Comparison of ENCODE assay signal across 8 mouse cellular contexts in the genomic region with DNA sequence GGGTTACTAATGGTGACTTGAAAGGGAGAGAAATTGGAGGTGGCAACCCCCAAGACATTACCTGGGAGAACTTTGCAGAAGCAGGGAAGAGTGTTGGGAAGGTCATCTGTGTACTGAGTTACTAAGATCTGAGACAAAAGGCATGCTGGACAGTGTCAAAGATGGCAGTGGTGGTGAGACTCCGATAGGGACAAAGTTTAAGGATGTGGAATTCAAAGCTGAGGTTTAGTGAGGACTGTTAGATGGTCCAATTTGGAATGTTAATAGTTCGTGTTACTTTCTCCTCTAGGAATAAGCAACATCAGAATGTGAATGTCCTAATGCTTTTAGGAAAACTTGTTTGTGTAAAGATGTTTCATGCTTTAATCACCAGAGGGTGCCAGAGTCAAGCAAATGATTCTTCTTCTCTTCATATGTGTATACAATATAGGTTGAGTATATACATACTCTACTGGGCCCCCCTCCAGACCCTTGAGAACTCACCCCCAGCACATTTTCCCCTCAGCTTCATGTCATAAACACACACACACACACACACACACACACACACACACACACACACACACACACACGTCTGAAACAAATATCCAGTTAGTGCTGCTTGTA. TPM values are rescaled to one million over a fixed set of nuclear protein-coding genes. Genes with fewer than 3 reads are reported as not detected.
A peak's percentile ranks its signal among the peaks of the same experiment; 100 is the strongest.
DNase-seq lines count a peak whose midpoint lies in the region; ATAC-seq and TF ChIP-seq lines count a peak whose summit lies in the region.
"Not testable (repeated sequence)": the region's sequence is repeated elsewhere in the genome, so short reads cannot be mapped to it uniquely, and the experiment has no call there.

No protein-coding gene starts in this region.

- H3K9ac ChIP-seq in heart, embryonic 14.5 days (ENCODE audit: low read length); limb, embryonic 12.5 days (replicated peaks): not testable (repeated sequence)

- ATAC-seq in heart, embryonic 14.5 days (ENCODE audit: insufficient number of reproducible peaks, insufficient read depth, low FRiP score, low read depth) = peak; percentile 51
- ATAC-seq in limb, embryonic 12.5 days (ENCODE audit: insufficient number of reproducible peaks, insufficient read depth, low FRiP score, low TSS enrichment, low read depth) = peak; percentile 61; the same call in 1 of the 2 replicates

- H3K4me3 ChIP-seq in embryonic fibroblast, embryonic 13.5 days (ENCODE audit: insufficient read depth, low read length); heart, embryonic 14.5 days (ENCODE audit: control insufficient read depth in 1 of 2, insufficient read depth in 1 of 2, low read depth in 1 of 2, low read length in 2 of 2); limb, embryonic 12.5 days (replicated peaks): not testable (repeated sequence)

- not testable (repeated sequence) for H3K9me3 ChIP-seq in heart, embryonic 14.5 days (ENCODE audit: control insufficient read depth, low read length); limb, embryonic 12.5 days

- peak overlapping the region; percentile 71; the same call in 1 of the 2 replicates for H3K27ac ChIP-seq in embryonic fibroblast, embryonic 13.5 days (ENCODE audit: insufficient read depth, low read length)
- not testable (repeated sequence) for H3K27ac ChIP-seq in heart, embryonic 14.5 days (replicated peaks in 1 of 2; ENCODE audit: control insufficient read depth in 1 of 2, insufficient read depth in 1 of 2, low read depth in 2 of 2, low read length in 2 of 2); limb, embryonic 12.5 days

- 59% methylated on average over 3 of the region's 3 CpGs for WGBS in heart, embryonic 14.5 days
- WGBS in limb, embryonic 12.5 days = 66% methylated on average over 3 of the region's 3 CpGs

- H3K4me2 ChIP-seq in heart, embryonic 14.5 days (ENCODE audit: low read length); limb, embryonic 12.5 days: not testable (repeated sequence)

- TF ChIP-seq POLR2A in embryonic fibroblast, embryonic 13.5 days (IDR thresholded peaks at IDR 0.05; ENCODE audit: low read depth, low read length) = not testable (repeated sequence)

- H3K36me3 ChIP-seq in heart, embryonic 14.5 days (ENCODE audit: control insufficient read depth, insufficient read depth, low read length); limb, embryonic 12.5 days: not testable (repeated sequence)

- DNase-seq in B cell, adult 2 months = peak; percentile 26 to 39
- peak; percentile 25 for DNase-seq in c-Kit-positive CD71-negative TER-119-negative erythroid progenitor cells, embryonic 14.5 days (ENCODE audit: low read depth)
- DNase-seq in kidney, adult 18-20 months = peak; percentile 22
- peak; percentile 43 for DNase-seq in lung, postnatal 36 days
- peak; percentile 60 for DNase-seq in retina, embryonic 14.5 days (ENCODE audit: low spot score)

- H3K4me1 ChIP-seq in embryonic fibroblast, embryonic 13.5 days (ENCODE audit: control insufficient read depth, insufficient read depth, low read length); limb, embryonic 12.5 days (replicated peaks): not testable (repeated sequence)
- peaks cover 0 to 20% of the 10 kb centered on the region in 2 experiments; a peak in 2 of 4 replicates for H3K4me1 ChIP-seq in heart, embryonic 14.5 days (ENCODE audit: control insufficient read depth in 2 of 2, insufficient read depth in 2 of 2, low read length in 2 of 2)

- TF ChIP-seq CTCF in embryonic fibroblast, embryonic 13.5 days (IDR thresholded peaks at IDR 0.05; ENCODE audit: borderline replicate concordance, insufficient read depth, low read length) = not testable (repeated sequence)

- H3K27me3 ChIP-seq in heart, embryonic 14.5 days (ENCODE audit: control insufficient read depth, insufficient read depth, low read length); limb, embryonic 12.5 days: not testable (repeated sequence)

RNA-seq across cellular contexts. Expression of gene Abcg2, which starts 19.3 kb away (rescaled TPM):
- 60.0 and 87.5 TPM in 2 replicates for polyA plus RNA-seq in embryonic fibroblast, embryonic 13.5 days (2011; ENCODE audit: insufficient read length, low read depth, missing spikeins)
- polyA plus RNA-seq in heart, embryonic 14.5 days (2014; fragmentation: Nextera tagmentation; extraction: Ambion mirVana) = 60.6 and 68.0 TPM in 2 replicates
- 48.5 and 49.3 TPM in 2 replicates for polyA plus RNA-seq in limb, embryonic 12.5 days (2016; fragmentation: Nextera tagmentation; extraction: Ambion mirVana)
